10 mouse cellular contexts compared by ENCODE assay signal in genomic region chr8:78437140-78438045, GRCm38 (mm10). TPM values are rescaled to one million over a fixed set of nuclear protein-coding genes. Genes with fewer than 3 reads are reported as not detected.
DNase-seq lines count a peak whose midpoint lies in the region; ATAC-seq lines count a peak whose summit lies in the region.
"Had no signal": no experiment of that assay in that cellular context is flagged by ENCODE, and none has a peak within 500 bp of the region (broad histone marks: within the 10 kb centered on the region; RNA-seq: fewer than 3 reads in every experiment).

No protein-coding gene starts in this region.

- no peak overlapping the region for H3K27ac ChIP-seq in kidney, embryonic 14.5 days (ENCODE audit: low read depth, low read length)
- no peak overlapping the region for H3K27ac ChIP-seq in embryonic facial prominence, embryonic 11.5 days (replicated peaks; ENCODE audit: low read depth, low read length)
- peak overlapping the region; percentile 40; the same call in 1 of the 2 replicates for H3K27ac ChIP-seq in hindbrain, embryonic 15.5 days (replicated peaks)
- no peak overlapping the region for H3K27ac ChIP-seq in neural tube, embryonic 12.5 days
- H3K27ac ChIP-seq: heart, adult 2 months had no signal

- no peak overlapping the region for H3K4me2 ChIP-seq in kidney, embryonic 14.5 days (replicated peaks; ENCODE audit: low read depth, low read length)
- peak overlapping the region; percentile 10; the same call in 1 of the 2 replicates for H3K4me2 ChIP-seq in embryonic facial prominence, embryonic 11.5 days (ENCODE audit: low read depth, low read length)
- peak overlapping the region; percentile 92 for H3K4me2 ChIP-seq in hindbrain, embryonic 15.5 days
- peak overlapping the region; percentile 80 for H3K4me2 ChIP-seq in neural tube, embryonic 12.5 days (replicated peaks)

- H3K36me3 ChIP-seq in kidney, embryonic 14.5 days (ENCODE audit: control insufficient read depth, insufficient read depth, low read length), result no peaks in the 10 kb centered on the region
- no peaks in the 10 kb centered on the region for H3K36me3 ChIP-seq in embryonic facial prominence, embryonic 11.5 days (replicated peaks; ENCODE audit: control insufficient read depth, insufficient read depth, low read depth, low read length)
- H3K36me3 ChIP-seq in hindbrain, embryonic 15.5 days, result no peaks in the 10 kb centered on the region
- no peaks in the 10 kb centered on the region for H3K36me3 ChIP-seq in neural tube, embryonic 12.5 days

- 1% methylated on average over 32 of the region's 32 CpGs for WGBS in kidney, embryonic 14.5 days
- 2% methylated on average over 32 of the region's 32 CpGs for WGBS in embryonic facial prominence, embryonic 11.5 days
- WGBS in hindbrain, embryonic 15.5 days, result 2% methylated on average over 32 of the region's 32 CpGs
- WGBS in neural tube, embryonic 12.5 days, result under 1% methylated on average over 32 of the region's 32 CpGs

- no peaks in the 10 kb centered on the region for H3K9me3 ChIP-seq in kidney, embryonic 14.5 days (ENCODE audit: control insufficient read depth, low read length)
- H3K9me3 ChIP-seq in embryonic facial prominence, embryonic 11.5 days (replicated peaks; ENCODE audit: control insufficient read depth, low read length), result no peaks in the 10 kb centered on the region
- H3K9me3 ChIP-seq in hindbrain, embryonic 15.5 days, result no peaks in the 10 kb centered on the region
- H3K9me3 ChIP-seq in neural tube, embryonic 12.5 days, result no peaks in the 10 kb centered on the region

- 0 out of 2 replicates have a peak, but pooled peaks cover 7% of the 10 kb centered on the region for H3K4me1 ChIP-seq in kidney, embryonic 14.5 days (ENCODE audit: control insufficient read depth, insufficient read depth, low read length)
- H3K4me1 ChIP-seq in embryonic facial prominence, embryonic 11.5 days (ENCODE audit: control insufficient read depth, insufficient read depth, low read length), result peaks cover 5% of the 10 kb centered on the region
- H3K4me1 ChIP-seq in hindbrain, embryonic 15.5 days (replicated peaks), result peaks cover 42% of the 10 kb centered on the region
- H3K4me1 ChIP-seq in neural tube, embryonic 12.5 days, result peaks cover 38% of the 10 kb centered on the region

- DNase-seq in kidney, adult 8-10 months, result no peak
- DNase-seq in embryonic facial prominence, embryonic 11.5 days (ENCODE audit: low spot score), result no peak
- no peak for DNase-seq in layer of hippocampus, adult 9-11 months
- no peak for DNase-seq in gastrocnemius, postnatal 4 days (ENCODE audit: low spot score in 2 of 2)
- no peak for DNase-seq in Muller cell, postnatal 12 days (ENCODE audit: inconsistent ontology term)
- DNase-seq: heart, adult 2 months had no signal

- peak overlapping the region; percentile 38 for H3K4me3 ChIP-seq in kidney, embryonic 14.5 days (ENCODE audit: low read length)
- no peak overlapping the region for H3K4me3 ChIP-seq in embryonic facial prominence, embryonic 11.5 days (ENCODE audit: low read depth, low read length)
- H3K4me3 ChIP-seq in hindbrain, embryonic 15.5 days, result peak overlapping the region; percentile 46
- peak overlapping the region; percentile 46 for H3K4me3 ChIP-seq in neural tube, embryonic 12.5 days
- H3K4me3 ChIP-seq: heart, adult 2 months had no signal

- H3K27me3 ChIP-seq in kidney, embryonic 14.5 days (ENCODE audit: control insufficient read depth, insufficient read depth, low read length), result peaks cover 94% of the 10 kb centered on the region
- H3K27me3 ChIP-seq in embryonic facial prominence, embryonic 11.5 days (ENCODE audit: control insufficient read depth, insufficient read depth, low read length), result peaks cover 54% of the 10 kb centered on the region
- peaks cover 79% of the 10 kb centered on the region for H3K27me3 ChIP-seq in hindbrain, embryonic 15.5 days
- H3K27me3 ChIP-seq in neural tube, embryonic 12.5 days (replicated peaks), result peaks cover 82% of the 10 kb centered on the region

- ATAC-seq in kidney, embryonic 14.5 days (ENCODE audit: low FRiP score, low TSS enrichment), result peak; percentile 34; the same call in 1 of the 2 replicates
- ATAC-seq in embryonic facial prominence, embryonic 11.5 days (replicated peaks; ENCODE audit: insufficient number of reproducible peaks, low FRiP score, low TSS enrichment, low read depth), result no peak
- ATAC-seq in hindbrain, embryonic 15.5 days (ENCODE audit: low FRiP score, low read depth), result peak; percentile 65
- ATAC-seq in neural tube, embryonic 12.5 days (ENCODE audit: low FRiP score, low read depth), result peak; percentile 52

- H3K9ac ChIP-seq in kidney, embryonic 14.5 days (ENCODE audit: low read depth, low read length), result no peak overlapping the region
- no peak overlapping the region for H3K9ac ChIP-seq in embryonic facial prominence, embryonic 11.5 days (replicated peaks; ENCODE audit: low read length)
- H3K9ac ChIP-seq in hindbrain, embryonic 15.5 days, result no peak overlapping the region
- H3K9ac ChIP-seq in neural tube, embryonic 12.5 days, result 0 out of 2 replicates have a peak overlapping the region, but pooled peaks have one; percentile 17

RNA-seq across cellular contexts. Expression of gene Pou4f2, which starts 0.9 kb away (rescaled TPM):
- not detected in 2 replicates for polyA plus RNA-seq in kidney, embryonic 14.5 days (2014; fragmentation: Nextera tagmentation; extraction: Ambion mirVana)
- polyA plus RNA-seq in embryonic facial prominence, embryonic 11.5 days (2014; fragmentation: Nextera tagmentation; extraction: Ambion mirVana), result 0.21 and 0.56 TPM in 2 replicates
- polyA plus RNA-seq in hindbrain, embryonic 15.5 days (2015; fragmentation: Nextera tagmentation; extraction: Ambion mirVana), result 4.8 and 6.8 TPM in 2 replicates
- 4.7 and 5.0 TPM in 2 replicates for polyA plus RNA-seq in neural tube, embryonic 12.5 days (2016; fragmentation: Nextera tagmentation; extraction: Ambion mirVana)
- not detected for total RNA-seq in gastrocnemius, postnatal 4 days (2021)
- total RNA-seq: heart, adult 2 months; left cerebral cortex, postnatal 14 days had no signal
- polyA plus RNA-seq: heart, adult 2 months had no signal
